Mouse (Mus musculus) C2C12 (cell line): ENCODE results near the gene Pagr1b. TPM values are rescaled to one million over a fixed set of nuclear protein-coding genes. Genes with fewer than 3 reads are reported as not detected.

Experiments used
- H3K27me3 ChIP-seq: one replicate; pipeline ENCODE4 v1.6.1; 2011; ENCODE audit not compliant: control insufficient read depth, insufficient read depth, insufficient read length
- H3K36me3 ChIP-seq: one replicate; pipeline ENCODE4 v1.6.1; 2011; ENCODE audit not compliant: control insufficient read depth, insufficient read depth
- H3K4me3 ChIP-seq: one replicate; pipeline ENCODE4 v1.5.1; 2011; ENCODE audit warnings: mild to moderate bottlenecking, control low read depth; ENCODE audit not compliant: poor library complexity, insufficient read depth, severe bottlenecking
- H3K79me2 ChIP-seq: one replicate; pipeline ENCODE4 v1.6.1; 2011; ENCODE audit not compliant: control insufficient read depth, insufficient read depth
- H3K79me3 ChIP-seq: one replicate; pipeline ENCODE4 v1.6.1; 2011; ENCODE audit warnings: low read depth, control low read depth
- H3ac ChIP-seq: one replicate; pipeline ENCODE3; 2011; ENCODE audit warnings: low read depth; ENCODE audit not compliant: control insufficient read depth, insufficient read length
- CEBPB ChIP-seq: IDR thresholded peaks from one replicate; pipeline ENCODE4 v1.6.1; 2011; ENCODE audit warnings: low read depth, mild to moderate bottlenecking, control low read depth, moderate library complexity
- CTCF ChIP-seq: IDR thresholded peaks from one replicate; pipeline ENCODE4 v1.5.1; 2011; ENCODE audit not compliant: control insufficient read depth, insufficient read depth, insufficient read length
- FOSL1 ChIP-seq: IDR thresholded peaks from one replicate; pipeline ENCODE4 v1.8.0; 2011; ENCODE audit warnings: mild to moderate bottlenecking, low read length; ENCODE audit not compliant: poor library complexity, insufficient read depth, severe bottlenecking
- MAX ChIP-seq: IDR thresholded peaks from one replicate; pipeline ENCODE4 v1.6.1; 2011; ENCODE audit warnings: mild to moderate bottlenecking, control low read depth
- MYOD1 ChIP-seq: IDR thresholded peaks from one replicate; pipeline ENCODE4 v1.6.1; 2011; ENCODE audit warnings: low read depth; ENCODE audit not compliant: control insufficient read depth, insufficient read length
- MYOG ChIP-seq: IDR thresholded peaks from one replicate; pipeline ENCODE4 v1.6.1; 2011; ENCODE audit not compliant: control insufficient read depth, insufficient read length; ENCODE audit errors: extremely low read depth
- USF1 ChIP-seq: IDR thresholded peaks from one replicate; pipeline ENCODE4 v1.6.1; 2011; ENCODE audit warnings: low read depth, mild to moderate bottlenecking, control low read depth, moderate library complexity
- polyA plus RNA-seq: library from polyadenylated mRNA; unstranded; fragments of >200 nt; fragmentation: generic; extraction: Trizol; gene quantifications from one replicate; pipeline ENCODE4 v1.2.1, GENCODE M21; 2012; ENCODE audit warnings: missing spikeins

The Pagr1b gene
- polyA plus RNA-seq, 1 experiment = 1.2 TPM

DNA sequence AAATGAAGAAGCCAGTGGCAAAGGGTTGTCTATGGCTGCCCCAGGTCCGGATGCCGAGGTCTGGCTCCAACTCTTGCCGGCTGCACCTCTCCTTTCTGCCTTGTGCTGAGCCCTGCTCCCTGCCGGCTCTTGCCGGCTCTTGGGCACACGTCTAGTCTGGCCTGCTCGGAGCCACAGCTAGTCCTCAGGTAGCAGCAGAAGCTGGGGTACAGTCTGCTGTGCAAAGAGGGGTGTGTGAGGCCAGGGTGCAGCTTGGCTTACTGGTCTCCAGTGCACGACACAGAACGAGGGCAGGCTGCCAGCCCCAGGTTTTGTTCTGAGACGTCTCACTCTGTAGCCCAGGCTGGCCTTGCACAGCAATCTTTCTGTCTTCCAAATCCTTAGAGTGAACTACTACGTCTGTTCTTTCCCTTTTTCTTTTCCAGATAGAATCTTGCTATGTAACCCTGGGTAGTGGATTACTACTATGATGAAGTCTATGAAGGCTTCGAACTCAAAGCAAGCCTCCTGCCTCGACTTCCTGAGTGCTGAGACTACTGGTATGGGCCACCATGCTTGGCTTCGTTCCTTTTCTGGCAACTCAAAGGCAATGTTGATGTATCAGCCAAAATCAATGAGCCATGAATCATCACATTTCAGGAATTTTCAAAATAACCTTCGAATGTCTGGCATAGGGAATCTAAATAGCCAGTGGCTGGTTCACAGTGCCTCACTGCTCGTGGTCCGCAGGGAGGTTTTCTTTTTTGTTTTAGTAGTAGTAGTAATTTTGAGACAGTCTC lies 6.8 kb downstream of the Pagr1b start:
- Histone ChIP-seq H3K27me3 (no peaks in the 10 kb centered on the region), H3ac (no peak overlapping the region), H3K79me3 (peaks cover 16% of the 10 kb centered on the region), H3K36me3 (peaks cover 6% of the 10 kb centered on the region), H3K4me3 (no peak overlapping the region), H3K79me2 (peaks cover 26% of the 10 kb centered on the region)
- TF ChIP-seq CEBPB = no peak
- no peak for TF ChIP-seq MAX
- no peak for TF ChIP-seq MYOD1
- no peak for TF ChIP-seq CTCF
- no peak for TF ChIP-seq MYOG
- TF ChIP-seq USF1 = no peak
- no peak for TF ChIP-seq FOSL1

DNA sequence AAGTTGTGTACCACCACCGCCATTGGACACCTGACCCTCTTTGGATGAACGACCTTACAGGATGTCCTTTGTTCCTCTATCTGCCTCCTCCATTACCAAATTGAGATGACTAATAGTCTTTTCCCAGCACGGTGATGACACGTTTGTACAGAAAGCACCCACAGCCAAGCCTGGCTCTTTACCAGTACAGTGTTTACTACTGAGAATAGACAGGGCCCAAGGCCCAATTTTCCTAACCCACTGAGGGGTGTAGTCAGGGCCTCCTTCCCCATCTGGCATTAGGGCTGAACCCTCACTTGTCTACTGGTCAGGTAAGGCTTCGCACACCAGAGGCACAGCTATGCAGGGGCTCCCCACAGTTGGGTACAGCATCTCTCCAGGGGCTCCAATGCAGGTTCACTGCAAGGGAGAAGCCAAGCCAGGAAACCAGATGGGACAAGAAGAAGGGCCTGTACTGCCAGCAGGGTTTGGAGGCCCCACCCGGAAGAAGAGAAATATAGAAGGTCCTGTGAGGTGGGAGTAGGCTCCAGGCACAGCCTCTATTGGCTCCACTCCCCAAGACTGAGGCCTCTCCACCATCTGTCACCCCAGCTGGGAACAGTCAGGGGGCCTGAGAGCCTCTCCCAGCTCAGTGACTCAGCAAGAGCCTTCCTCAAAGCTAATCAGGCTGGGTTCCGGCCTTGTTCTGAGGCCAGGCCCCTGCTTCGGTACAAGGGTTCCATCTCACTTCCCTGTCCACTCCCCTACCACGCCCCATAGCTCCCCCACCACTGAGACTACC lies 7.9 kb downstream of the Pagr1b start:
- Histone ChIP-seq H3K79me2 (peaks cover 16% of the 10 kb centered on the region), H3K4me3 (no peak overlapping the region), H3K27me3 (no peaks in the 10 kb centered on the region), H3ac (no peak overlapping the region), H3K36me3 (peaks cover 3% of the 10 kb centered on the region), H3K79me3 (peaks cover 8% of the 10 kb centered on the region)
- TF ChIP-seq MYOG (no peak), CTCF (no peak), MAX (no peak), FOSL1 (no peak), USF1 (no peak), MYOD1 (no peak), CEBPB (no peak)

DNA sequence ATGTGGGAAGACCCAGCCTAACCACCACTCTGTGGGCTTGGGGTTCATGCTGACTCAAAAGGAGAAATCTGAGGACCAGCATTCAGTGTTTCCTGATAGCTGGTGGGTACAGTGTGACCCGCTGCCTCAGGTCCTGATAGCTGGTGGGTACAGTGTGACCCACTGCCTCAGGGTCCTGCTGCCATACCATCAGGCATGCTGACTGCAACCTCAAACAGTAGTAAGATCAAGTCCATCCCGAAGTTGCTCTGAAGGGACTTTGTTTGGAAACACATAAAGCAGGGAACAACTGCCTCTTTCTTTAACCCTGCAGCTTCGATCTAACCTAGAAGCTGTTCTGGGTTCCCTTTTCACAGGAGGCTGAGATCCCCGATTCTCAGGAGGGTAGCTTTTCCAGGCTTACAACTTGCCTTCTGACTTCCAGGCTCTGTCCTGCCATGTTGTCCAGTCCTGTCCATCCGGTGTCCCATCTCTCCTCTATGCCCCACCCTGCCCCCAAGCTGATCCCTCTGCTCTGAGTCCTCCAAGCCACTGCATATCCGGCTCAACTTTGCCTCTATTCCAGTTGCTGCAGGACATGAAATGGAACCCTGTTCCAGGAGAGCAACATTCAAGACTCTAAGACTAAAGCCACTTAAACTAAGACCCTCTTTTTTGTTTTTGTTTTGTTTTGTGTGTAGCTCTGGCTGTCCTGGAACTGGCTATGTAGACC lies 8.8 kb downstream of the Pagr1b start:
- H3K79me3 ChIP-seq = peaks cover 2% of the 10 kb centered on the region
- no peak overlapping the region for H3K4me3 ChIP-seq
- H3ac ChIP-seq = no peak overlapping the region
- H3K27me3 ChIP-seq = no peaks in the 10 kb centered on the region
- TF ChIP-seq MAX (no peak), USF1 (no peak), FOSL1 (no peak), CEBPB (no peak), MYOD1 (no peak), CTCF (no peak), MYOG (no peak)
- no peaks in the 10 kb centered on the region for H3K36me3 ChIP-seq
- peaks cover 8% of the 10 kb centered on the region for H3K79me2 ChIP-seq

DNA sequence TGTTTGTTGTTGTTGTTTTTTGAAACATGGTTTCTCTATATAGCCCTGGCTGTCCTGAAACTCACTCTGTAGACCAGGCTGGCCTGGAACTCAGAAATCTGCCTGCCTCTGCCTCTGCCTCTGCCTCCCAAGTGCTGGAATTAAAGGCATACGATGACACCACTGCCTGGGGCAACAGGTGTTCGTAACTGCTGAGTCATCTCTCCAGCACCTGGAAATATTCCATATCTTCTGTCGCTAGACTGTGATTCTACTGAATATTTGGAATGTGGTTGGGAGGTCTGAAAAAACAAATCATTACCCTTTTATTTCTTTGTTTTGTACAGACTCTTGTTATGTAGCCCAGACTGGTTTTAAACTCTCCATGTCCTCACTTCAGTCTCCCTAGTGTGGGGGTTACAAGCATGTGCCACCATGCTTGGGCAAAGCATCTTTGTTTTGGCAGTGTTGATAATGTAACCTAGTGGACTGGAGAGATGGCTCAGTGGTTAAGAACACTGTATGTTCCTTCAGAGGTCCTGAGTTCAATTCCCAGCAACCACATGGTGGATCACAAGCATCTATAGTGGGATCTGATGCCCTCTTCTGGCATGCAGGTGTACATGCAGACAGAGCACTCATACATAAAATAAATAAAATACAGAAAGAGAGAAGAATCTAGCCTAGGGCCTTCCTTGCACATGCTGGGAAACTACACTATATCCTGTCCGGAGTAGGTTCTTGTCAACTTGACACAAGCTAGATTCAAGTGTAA lies 12.0 kb downstream of the Pagr1b start:
- no peaks in the 10 kb centered on the region for H3K27me3 ChIP-seq
- no peaks in the 10 kb centered on the region for H3K36me3 ChIP-seq
- no peak overlapping the region for H3K4me3 ChIP-seq
- H3K79me2 ChIP-seq = no peaks in the 10 kb centered on the region
- H3ac ChIP-seq = no peak overlapping the region
- TF ChIP-seq FOSL1 (no peak), USF1 (no peak), MYOD1 (peak; percentile 54), MAX (no peak), CTCF (no peak)
- no peaks in the 10 kb centered on the region for H3K79me3 ChIP-seq

DNA sequence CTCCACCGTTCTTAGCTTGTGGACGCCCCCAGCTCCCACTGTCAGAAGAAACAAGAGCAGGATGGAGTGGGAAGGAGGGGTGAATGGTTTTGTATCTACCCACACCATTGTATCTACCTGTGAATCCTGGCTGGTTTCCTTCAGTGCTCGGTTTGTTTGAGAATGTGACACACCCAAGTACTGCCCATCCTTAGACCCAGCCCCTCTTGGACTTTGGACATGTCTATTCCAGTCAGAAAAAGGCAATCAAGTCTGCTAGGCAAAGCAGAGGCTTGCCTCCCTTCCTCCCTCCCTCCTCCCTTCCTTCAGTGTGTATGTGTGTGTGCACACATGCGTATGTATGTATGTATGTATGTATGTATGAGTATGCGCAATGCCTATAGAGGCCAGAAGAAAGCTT lies 12.7 kb downstream of the Pagr1b start:
- Histone ChIP-seq H3K79me2 (no peaks in the 10 kb centered on the region), H3K4me3 (no peak overlapping the region), H3K36me3 (no peaks in the 10 kb centered on the region), H3ac (no peak overlapping the region), H3K79me3 (no peaks in the 10 kb centered on the region), H3K27me3 (no peaks in the 10 kb centered on the region)
- TF ChIP-seq FOSL1 = no peak
- TF ChIP-seq CTCF = no peak
- TF ChIP-seq CEBPB = no peak
- TF ChIP-seq MYOD1 = no peak
